Mouse (Mus musculus) adrenal gland, postnatal 4 days (tissue): ENCODE measurements around the gene H2al1b. TPM values are rescaled to one million over a fixed set of nuclear protein-coding genes. Genes with fewer than 3 reads are reported as not detected.

Experiments
- DNase-seq, 2 experiments: peaks; one replicate each; pipeline ENCODE4 v3.0.0; 2021 to 2022; ENCODE audit warnings: low spot score in 2 of 2, mixed read lengths in 2 of 2
- total RNA-seq, 2 experiments: library from RNA; stranded (reverse); gene quantifications; 2 replicates each; pipeline ENCODE4 v1.2.3; 2021

The H2al1b gene
- total RNA-seq, 2 experiments from 2014 or later = not detected

DNA sequence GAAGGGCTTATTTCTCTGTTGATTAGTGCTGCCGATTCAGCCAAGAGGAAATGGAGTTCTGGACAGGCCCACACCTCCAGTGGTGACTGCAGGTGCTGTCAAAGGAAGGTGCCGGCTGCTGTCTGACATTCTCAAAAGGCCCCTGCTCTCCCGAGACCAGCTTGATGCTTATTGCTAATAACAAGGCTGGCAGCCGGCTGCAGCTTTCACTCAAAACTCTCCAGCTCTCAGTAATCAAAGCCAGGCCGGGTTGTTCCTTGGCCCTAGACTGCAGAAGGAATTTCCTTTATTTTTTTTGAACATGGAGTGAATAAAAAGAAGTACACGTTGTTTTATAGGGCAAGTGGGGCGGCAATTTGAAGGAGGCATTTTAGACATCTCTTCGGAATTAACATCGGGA is 43.5 kb downstream of the H2al1b start:
- no peak for DNase-seq

DNA sequence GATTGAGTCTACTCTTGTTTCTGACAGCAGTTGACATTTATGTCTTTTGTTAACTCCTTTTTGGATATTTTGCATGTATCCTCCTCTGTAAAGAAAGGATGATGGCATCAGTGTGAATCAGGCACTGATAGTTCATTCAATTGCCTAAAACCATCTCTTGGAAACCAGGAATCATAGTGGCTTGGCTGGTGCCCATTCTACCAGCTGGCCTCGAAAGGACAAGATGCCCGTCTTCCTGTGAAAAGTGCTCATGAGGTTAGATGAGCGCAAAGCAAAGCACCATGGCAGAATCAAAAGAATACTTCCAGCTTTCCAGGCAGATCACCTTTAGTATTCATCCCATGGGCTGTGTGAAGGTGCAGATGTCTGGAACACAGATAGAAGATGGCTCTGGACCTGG is 44.5 kb downstream of the H2al1b start:
- no peak for DNase-seq

Other genes starting within 250 kb of the H2al1b start
- not detected for gene H2al1a, start 3.2 kb upstream of the H2al1b start, total RNA-seq
- gene H2al1c, start 3.2 kb downstream of the H2al1b start, total RNA-seq = not detected
- gene H2al1d, start 6.4 kb downstream of the H2al1b start, total RNA-seq = not detected
- gene H2al1e, start 9.5 kb downstream of the H2al1b start, total RNA-seq = not detected
- gene H2al1f, start 12.7 kb downstream of the H2al1b start, total RNA-seq = not detected
- gene H2al1g, start 15.8 kb downstream of the H2al1b start, total RNA-seq = not detected
- not detected for gene H2al1h, start 19.1 kb downstream of the H2al1b start, total RNA-seq
- gene H2al1i, start 22.2 kb downstream of the H2al1b start, total RNA-seq = not detected
- gene H2al1j, start 25.4 kb downstream of the H2al1b start, total RNA-seq = not detected